Mouse (Mus musculus) hematopoietic multipotent progenitor cell, adult 10-12 weeks (in vitro differentiated cells): ENCODE results near the gene Yes1. TPM values are rescaled to one million over a fixed set of nuclear protein-coding genes. Genes with fewer than 3 reads are reported as not detected.

Source experiments
- polyA plus RNA-seq: library from polyadenylated mRNA; stranded (reverse); fragments of >175 nt; gene quantifications from 2 replicates; pipeline ENCODE4 v1.2.3, GENCODE M21; 2012; ENCODE audit warnings: low replicate concordance

Yes1 gene
- polyA plus RNA-seq: 0.31 and 0.45 TPM in 2 replicates

GRCm38 (mm10) chr5:32610801-32611340, at the start of gene Yes1:
TSS of gene Yes1 (plus strand) at chr5:32611171.

Other genes starting within 250 kb of the Yes1 start
- 4.2 and 16.7 TPM in 2 replicates for gene Ppp1cb, start 152.3 kb upstream of the Yes1 start, polyA plus RNA-seq
- 16.0 and 27.8 TPM in 2 replicates for gene Pisd, start 174.5 kb downstream of the Yes1 start, polyA plus RNA-seq
- 1.7 and 17.7 TPM in 2 replicates for gene Gm20671, start 215.9 kb downstream of the Yes1 start, polyA plus RNA-seq
- 37.5 and 76.1 TPM in 2 replicates for gene Prr14l, start 243.1 kb downstream of the Yes1 start, polyA plus RNA-seq